Mouse (Mus musculus) 416B (cell line): ENCODE measurements around the gene Morn2.

ENCODE experiments used
- DNase-seq: peaks from one replicate; pipeline ENCODE4 v3.0.0; 2011; ENCODE audit warnings: low read depth

Morn2 gene

DNA sequence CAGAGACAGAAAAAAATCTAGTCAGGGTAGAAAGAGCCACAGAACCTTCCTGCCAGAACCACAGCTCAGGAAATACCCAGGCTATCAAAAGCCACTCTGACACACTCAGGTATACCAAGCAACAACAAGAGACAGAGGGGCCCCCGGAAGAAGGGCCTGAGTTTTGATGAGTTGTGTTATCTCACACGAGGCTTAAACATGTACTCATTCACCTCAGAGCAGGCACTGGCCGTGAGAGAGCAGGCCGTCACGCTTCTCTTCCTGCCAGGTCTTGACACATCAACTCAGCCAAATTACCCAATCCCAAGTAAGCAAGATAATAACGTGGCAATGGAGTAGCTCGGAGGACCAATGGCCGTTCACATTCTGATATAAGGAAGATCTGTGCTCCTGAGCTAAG lies 33.7 kb downstream of the Morn2 start:
- peak; percentile 58 for DNase-seq

DNA sequence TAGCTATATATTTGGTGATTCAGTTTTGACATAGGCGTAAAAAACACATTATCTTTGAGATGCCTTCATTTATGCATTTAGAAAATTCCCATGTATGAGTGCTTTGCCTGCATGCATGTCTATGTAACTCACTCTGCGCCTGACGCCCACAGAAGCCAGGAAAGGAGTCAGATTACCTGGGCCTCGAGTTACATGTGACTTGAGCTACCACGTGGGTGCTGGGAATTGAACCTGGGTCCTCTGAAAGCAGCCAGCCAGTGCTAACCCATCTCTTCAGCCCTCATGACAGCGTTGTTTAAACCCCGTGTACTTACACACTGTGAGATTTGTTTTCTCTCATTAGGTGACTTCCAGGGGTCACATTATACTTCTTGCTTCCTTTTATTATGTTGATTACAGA lies 34.5 kb downstream of the Morn2 start:
- DNase-seq, result no peak

DNA sequence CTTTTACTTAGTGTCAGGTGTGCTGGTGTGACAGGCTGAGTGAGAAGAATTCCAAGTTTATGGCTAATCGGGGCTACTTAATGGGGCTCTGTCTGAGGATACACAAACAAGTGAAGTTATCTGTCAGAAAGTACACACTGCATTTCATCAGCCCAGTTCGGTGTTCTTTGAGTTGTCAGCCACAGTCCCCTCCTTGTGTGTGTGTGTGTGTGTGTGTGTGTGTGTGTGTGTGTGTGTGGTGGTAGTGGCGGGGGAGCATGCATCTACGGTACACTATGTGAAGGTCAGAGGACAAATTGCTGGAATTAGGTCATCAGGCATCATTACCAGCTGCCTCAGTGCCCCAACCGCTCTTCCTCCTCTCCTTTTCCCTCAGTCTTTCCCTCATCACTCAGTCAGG lies 35.5 kb downstream of the Morn2 start:
- no peak for DNase-seq

DNA sequence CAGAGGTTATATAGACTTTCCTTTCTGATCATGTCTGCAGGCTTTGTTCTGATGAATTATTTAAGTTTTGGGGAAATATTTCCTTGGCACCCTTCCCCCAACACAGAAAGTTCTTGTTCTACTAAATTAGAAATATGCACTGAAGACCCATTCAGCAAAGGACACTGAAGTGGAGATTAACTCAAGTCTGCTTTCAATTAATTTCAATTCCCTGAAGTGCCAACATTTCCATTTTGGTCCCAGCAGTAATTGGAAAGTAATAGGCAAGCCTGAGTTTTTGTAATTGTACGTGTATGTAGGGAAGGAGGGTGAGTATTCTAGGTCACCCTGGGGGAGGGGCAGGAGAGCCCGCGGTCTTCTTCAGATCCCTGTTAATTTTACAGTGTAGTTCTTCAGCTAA lies 36.4 kb downstream of the Morn2 start:
- DNase-seq, result no peak

DNA sequence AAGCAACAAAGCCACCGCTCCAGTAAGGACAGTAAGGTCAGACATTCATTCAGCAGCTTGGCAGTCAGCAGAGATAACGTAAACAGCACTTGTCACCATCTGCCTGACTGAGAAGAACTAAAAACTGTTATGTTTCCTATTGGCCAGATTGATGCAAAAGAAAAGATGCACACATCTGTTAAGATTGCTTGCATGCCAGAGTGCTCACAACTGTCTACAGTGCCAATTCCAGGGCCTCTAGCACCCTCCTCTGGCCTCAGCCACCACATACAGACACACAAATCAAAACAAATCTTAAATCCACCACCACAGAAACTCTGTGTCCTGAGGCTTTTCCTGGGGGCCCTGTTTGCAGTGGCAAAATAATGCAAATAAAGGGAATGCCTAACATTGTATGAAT lies 42.4 kb downstream of the Morn2 start:
- DNase-seq, result peak; percentile 34

DNA sequence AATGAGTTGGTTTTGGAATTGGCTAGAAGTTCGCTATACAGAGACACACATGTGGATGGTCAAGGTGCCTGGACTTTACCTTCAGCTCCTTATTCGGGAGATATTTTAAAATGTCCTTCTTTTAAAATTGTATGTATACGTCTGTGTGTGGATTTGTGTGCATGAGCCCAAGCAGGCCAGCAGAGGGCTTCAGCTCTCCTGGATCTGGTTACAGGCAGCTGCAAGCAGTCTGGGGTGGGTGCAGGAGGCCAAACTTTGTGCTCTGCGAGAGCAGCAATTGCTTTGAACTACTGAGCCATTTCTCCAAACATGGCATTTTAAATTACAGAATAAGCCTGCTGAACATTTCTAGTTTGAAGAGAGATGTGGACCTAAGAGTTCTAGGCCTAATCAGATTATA lies 55.3 kb downstream of the Morn2 start:
- DNase-seq, result peak; percentile 29

DNA sequence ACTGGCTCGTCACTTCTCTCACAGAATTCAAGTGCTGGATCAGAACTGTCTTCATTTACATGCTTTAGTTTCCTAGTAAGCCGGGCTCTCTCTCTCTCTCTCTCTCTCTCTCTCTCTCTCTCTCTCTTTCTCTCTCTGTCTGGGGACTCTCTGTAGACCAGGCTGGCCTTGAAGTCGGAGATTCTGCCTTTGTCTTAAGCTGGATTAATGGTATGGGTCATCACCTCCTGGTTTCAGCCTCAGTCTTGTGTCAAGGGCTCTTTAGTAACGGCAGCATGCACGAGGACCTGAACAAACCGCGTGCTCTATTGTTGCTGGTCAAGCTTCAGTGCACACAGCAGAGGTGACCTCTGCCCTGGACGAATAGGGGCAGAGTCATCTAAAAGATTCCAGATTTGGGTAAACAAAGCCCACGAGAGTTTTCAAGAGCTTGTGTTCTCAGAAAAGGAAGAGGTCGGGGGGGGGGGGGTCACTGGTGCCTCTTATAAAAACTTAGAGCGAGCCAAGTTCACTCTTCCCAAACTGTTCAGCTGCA lies 56.7 kb downstream of the Morn2 start:
- DNase-seq, result no peak
